Mouse (Mus musculus) olfactory bulb, adult 2 months (tissue): Measurements from ENCODE around the gene Ndufa11.

ENCODE experiments used
- CTCF ChIP-seq: fragments of 200-500 bp; IDR thresholded peaks from 2 replicates; pipeline ENCODE4 v1.5.1; 2012; ENCODE audit warnings: low read depth, mild to moderate bottlenecking, low read length, moderate library complexity; ENCODE audit not compliant: insufficient read depth
- POLR2A ChIP-seq: fragments of 200-500 bp; IDR thresholded peaks from 2 replicates; pipeline ENCODE4 v1.6.1; 2012; ENCODE audit warnings: mild to moderate bottlenecking, low read depth, low read length, moderate library complexity; ENCODE audit not compliant: insufficient read depth

GRCm38 (mm10) chr17:56754271-56755185, 37.0 kb downstream of the Ndufa11 start:
- TF ChIP-seq CTCF (no peak), POLR2A (no peak)
